In the genomic region with DNA sequence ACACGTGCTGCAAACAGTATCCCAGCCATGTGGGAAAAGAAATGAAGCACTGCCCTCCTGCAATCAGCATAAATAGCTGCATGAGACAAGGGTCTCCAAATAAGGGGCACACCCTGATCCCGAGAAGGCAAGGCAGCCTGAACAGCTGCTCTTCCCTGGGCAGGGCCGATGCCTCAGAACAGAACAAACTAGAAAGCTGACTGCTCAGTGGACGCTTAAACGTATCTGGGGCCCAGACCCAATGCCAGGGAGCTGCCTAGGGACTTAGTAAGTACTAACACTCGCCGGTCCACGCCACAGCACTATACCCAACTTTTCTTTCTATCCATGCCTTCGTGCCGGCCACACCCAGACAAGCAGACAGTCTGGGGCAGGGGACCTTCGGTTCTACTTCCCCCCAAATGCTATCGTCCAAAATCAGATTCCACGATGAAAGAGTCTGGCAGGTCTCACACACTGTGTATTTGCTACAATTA, we compare ENCODE assay signal across 9 mouse cellular contexts. TPM values are rescaled to one million over a fixed set of nuclear protein-coding genes. Genes with fewer than 3 reads are reported as not detected.
DNase-seq lines count a peak whose midpoint lies in the region; ATAC-seq lines count a peak whose summit lies in the region.
"Had no signal": no experiment of that assay in that cellular context is flagged by ENCODE, and none has a peak within 500 bp of the region (broad histone marks: within the 10 kb centered on the region; RNA-seq: fewer than 3 reads in every experiment).

No protein-coding gene starts in this region.

- no peak for ATAC-seq in midbrain, embryonic 11.5 days (ENCODE audit: low FRiP score)
- no peak for ATAC-seq in cerebellum, adult (ENCODE audit: insufficient number of reproducible peaks, low FRiP score, low TSS enrichment)

- peaks cover 35% of the 10 kb centered on the region for H3K36me3 ChIP-seq in hindbrain, embryonic 10.5 days
- peaks cover 9% of the 10 kb centered on the region; the same call in 1 of the 2 replicates for H3K36me3 ChIP-seq in midbrain, embryonic 11.5 days (ENCODE audit: control insufficient read depth, insufficient read depth, low read length)

- H3K9ac ChIP-seq in midbrain, embryonic 11.5 days (ENCODE audit: low read length) = peak overlapping the region; percentile 13; the same call in 1 of the 2 replicates

- DNase-seq in kidney, adult 11 months = peak; percentile 18
- DNase-seq in kidney, adult 8-10 months = no peak
- peak; percentile 80 for DNase-seq in R1 (ENCODE audit: low read depth, low spot score)
- DNase-seq in hindbrain, embryonic 10.5 days (ENCODE audit: low spot score) = no peak
- peak; percentile 71 for DNase-seq in midbrain, embryonic 11.5 days (ENCODE audit: low spot score, missing footprints)
- DNase-seq in urinary bladder, postnatal 25 days (ENCODE audit: low spot score) = no peak
- DNase-seq in adrenal gland, postnatal 10 days = no peak
- DNase-seq: right cerebral cortex, postnatal 4 days had no signal

- H3K4me3 ChIP-seq in hindbrain, embryonic 10.5 days = peak overlapping the region; percentile 87
- H3K4me3 ChIP-seq in midbrain, embryonic 11.5 days (ENCODE audit: low read depth, low read length) = no peak overlapping the region

- WGBS in hindbrain, embryonic 10.5 days = 81% methylated on average over 13 of the region's 13 CpGs
- WGBS in midbrain, embryonic 11.5 days = 77% methylated on average over 13 of the region's 13 CpGs

- H3K4me2 ChIP-seq in midbrain, embryonic 11.5 days = peak overlapping the region; percentile 87

- H3K27me3 ChIP-seq in hindbrain, embryonic 10.5 days (ENCODE audit: insufficient read depth, poor library complexity, severe bottlenecking) = no peaks in the 10 kb centered on the region
- no peaks in the 10 kb centered on the region for H3K27me3 ChIP-seq in midbrain, embryonic 11.5 days (ENCODE audit: control insufficient read depth, insufficient read depth, low read length)

- peak overlapping the region; percentile 66 for H3K27ac ChIP-seq in hindbrain, embryonic 10.5 days
- H3K27ac ChIP-seq in midbrain, embryonic 11.5 days (ENCODE audit: low read depth, low read length) = no peak overlapping the region

- no peaks in the 10 kb centered on the region for H3K9me3 ChIP-seq in hindbrain, embryonic 10.5 days
- no peaks in the 10 kb centered on the region for H3K9me3 ChIP-seq in midbrain, embryonic 11.5 days (ENCODE audit: control insufficient read depth, low read length)

- H3K4me1 ChIP-seq in hindbrain, embryonic 10.5 days (replicated peaks) = peaks cover 67% of the 10 kb centered on the region
- H3K4me1 ChIP-seq in midbrain, embryonic 11.5 days (ENCODE audit: control insufficient read depth, insufficient read depth, low read length) = peaks cover 34% of the 10 kb centered on the region

RNA-seq across cellular contexts. Expression of a gene that starts 2.8 kb away (rescaled TPM):
- polyA plus RNA-seq in hindbrain, embryonic 10.5 days (2016; fragmentation: Nextera tagmentation; extraction: Ambion mirVana) = 59.5 and 71.1 TPM in 2 replicates
- 30.0 and 37.3 TPM in 2 replicates for polyA plus RNA-seq in midbrain, embryonic 11.5 days (2014; fragmentation: Nextera tagmentation; extraction: Ambion mirVana)
- total RNA-seq in adrenal gland, postnatal 10 days (2021) = 100 to 1,000 TPM; 160 to 163 TPM

RNA-seq across cellular contexts. Expression of a gene that starts 20.4 kb away (rescaled TPM):
- 66.9 and 74.6 TPM in 2 replicates for polyA plus RNA-seq in hindbrain, embryonic 10.5 days (2016; fragmentation: Nextera tagmentation; extraction: Ambion mirVana)
- polyA plus RNA-seq in midbrain, embryonic 11.5 days (2014; fragmentation: Nextera tagmentation; extraction: Ambion mirVana) = 55.1 and 64.6 TPM in 2 replicates
- 10 to 100 TPM; 31.8 to 34.1 TPM for total RNA-seq in adrenal gland, postnatal 10 days (2021)

RNA-seq across cellular contexts. Expression of a gene that starts 36.0 kb away (rescaled TPM):
- polyA plus RNA-seq in hindbrain, embryonic 10.5 days (2016; fragmentation: Nextera tagmentation; extraction: Ambion mirVana) = 67.2 and 70.6 TPM in 2 replicates
- polyA plus RNA-seq in midbrain, embryonic 11.5 days (2014; fragmentation: Nextera tagmentation; extraction: Ambion mirVana) = 21.6 and 23.5 TPM in 2 replicates
- 100 to 1,000 TPM; 356 to 367 TPM for total RNA-seq in adrenal gland, postnatal 10 days (2021)

RNA-seq across cellular contexts. Expression of a gene that starts 39.0 kb away (rescaled TPM):
- 2.3 and 6.1 TPM in 2 replicates for polyA plus RNA-seq in hindbrain, embryonic 10.5 days (2016; fragmentation: Nextera tagmentation; extraction: Ambion mirVana)
- polyA plus RNA-seq in midbrain, embryonic 11.5 days (2014; fragmentation: Nextera tagmentation; extraction: Ambion mirVana) = 1.1 and 2.3 TPM in 2 replicates
- total RNA-seq in adrenal gland, postnatal 10 days (2021) = 1 to 10 TPM; 4.1 to 4.4 TPM

RNA-seq across cellular contexts. Expression of a gene that starts 57.1 kb away (rescaled TPM):
- 22.3 and 22.8 TPM in 2 replicates for polyA plus RNA-seq in hindbrain, embryonic 10.5 days (2016; fragmentation: Nextera tagmentation; extraction: Ambion mirVana)
- polyA plus RNA-seq in midbrain, embryonic 11.5 days (2014; fragmentation: Nextera tagmentation; extraction: Ambion mirVana) = 23.2 and 26.6 TPM in 2 replicates
- not detected for total RNA-seq in adrenal gland, postnatal 10 days (2021)

Comparison
In these comparisons a context has a peak if more than half of its experiments do, and no peak if none do; other contexts are left out.
1. DNase-seq: peak in kidney, adult 11 months (single experiment), R1 (single experiment) and midbrain, embryonic 11.5 days (single experiment); none in kidney, adult 8-10 months (0 of 2), hindbrain, embryonic 10.5 days (single experiment), urinary bladder, postnatal 25 days (single experiment) and adrenal gland, postnatal 10 days (single experiment).